Mouse (Mus musculus) T-helper 17 cell (primary cell): ENCODE results near the gene Aldh1a1.
"Not testable (repeated sequence)": the region's sequence is repeated elsewhere in the genome, so short reads cannot be mapped to it uniquely, and the experiment has no call there.

Source experiments
- in situ Hi-C, 2 experiments: fragments of 300-600 bp; cut with MboI, MseI; formaldehyde crosslinking; loops; 1 replicate in 1 of 2; 2 replicates in 1 of 2; pipeline ENCODE4 v1.15.1; 2025; ENCODE audit warnings: high pct_unique_total_duplicates in 2 of 2

The Aldh1a1 gene

GRCm38 (mm10) chr19:20492491-20492890 is at the start of gene Aldh1a1:
Aldh1a1 (plus strand) TSS chr19:20492715.
- in situ Hi-C loops: no loop called here

- in situ Hi-C loops: no loop called here
Observed at GRCm38 (mm10) chr19:20447807-20448206, 44.7 kb upstream of the Aldh1a1 start.

DNA sequence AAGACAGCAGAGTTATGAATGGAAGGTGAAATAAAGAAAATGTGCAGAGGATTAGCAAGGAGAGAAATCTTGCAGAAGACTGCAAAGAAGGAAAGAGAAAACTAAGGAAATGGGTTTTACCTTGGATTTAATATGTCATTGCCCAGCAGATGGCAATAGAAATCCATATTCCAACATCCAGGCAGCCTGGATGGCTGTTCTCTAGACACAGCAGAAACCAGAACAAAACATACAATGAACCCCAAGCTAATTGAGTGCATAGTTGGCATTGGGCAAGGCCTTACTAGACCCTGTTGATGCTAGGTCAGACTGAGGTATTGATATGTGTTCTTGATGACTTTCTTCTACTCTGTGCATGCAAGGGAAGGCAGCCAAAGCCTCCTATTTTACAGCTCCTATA is 43.0 kb upstream of the Aldh1a1 start:
- in situ Hi-C loops: no loop called here

DNA sequence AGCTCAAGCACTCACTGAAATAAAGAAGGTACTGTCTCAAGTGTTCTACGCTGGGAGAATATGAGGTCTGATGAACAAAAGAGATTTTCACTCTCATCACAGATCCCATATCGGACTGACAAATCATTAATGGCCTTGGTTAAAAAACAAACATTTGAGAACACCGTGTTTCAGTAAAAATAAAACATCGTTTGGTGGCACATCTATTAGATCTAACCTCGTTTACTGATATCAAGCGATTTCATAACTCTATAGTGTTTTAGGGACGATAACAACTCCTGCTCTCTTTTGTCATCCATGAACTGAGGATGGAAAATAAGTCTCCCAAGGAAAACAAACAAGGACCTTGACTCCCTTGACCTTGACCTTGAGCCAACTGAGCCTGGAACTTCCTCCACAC is 41.5 kb upstream of the Aldh1a1 start:
- in situ Hi-C loops: no loop called here

GRCm38 (mm10) chr19:20484497-20484896 is 8.0 kb upstream of the Aldh1a1 start:
- in situ Hi-C loops: no loop called here

DNA sequence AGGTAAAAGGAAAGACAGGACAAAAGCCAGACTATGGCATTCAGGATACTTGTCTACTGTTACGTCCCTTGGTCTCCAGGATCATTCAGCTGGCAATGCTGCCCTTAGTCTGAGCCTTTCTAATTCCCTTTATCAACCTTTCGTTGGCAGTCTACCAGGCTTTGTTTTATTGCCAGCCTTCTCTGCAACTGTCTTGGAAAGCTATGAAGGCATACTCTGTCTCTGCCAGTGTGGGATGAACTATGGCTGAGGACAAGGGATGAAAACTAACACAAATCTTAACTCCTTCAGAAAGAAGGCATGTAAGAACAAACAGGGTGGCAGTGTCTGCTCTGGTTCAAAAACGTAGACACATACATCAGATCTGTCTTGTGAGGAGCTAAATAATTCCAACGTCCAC is 565 bp upstream of the Aldh1a1 start:
- in situ Hi-C loops: no loop called here

DNA sequence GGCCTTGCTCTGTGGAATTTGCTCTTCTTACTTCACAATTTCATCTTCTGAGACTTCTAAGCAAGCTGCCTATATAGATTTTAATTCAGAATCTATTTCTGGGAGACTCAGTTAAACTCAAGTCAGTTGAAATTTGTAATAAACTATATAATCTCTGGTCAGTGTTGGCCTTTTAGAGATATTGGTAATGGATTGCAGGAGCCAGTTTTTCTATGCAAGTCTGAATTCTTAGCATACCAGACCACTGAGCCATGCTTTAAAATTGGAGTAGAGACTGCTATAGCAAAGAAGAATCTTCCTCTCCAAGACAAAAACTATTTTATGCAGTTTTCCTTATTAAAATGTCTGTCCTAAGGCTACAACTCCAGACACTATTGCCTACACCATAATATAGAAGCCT is 4.0 kb downstream of the Aldh1a1 start:
- in situ Hi-C loops: no loop called here

DNA sequence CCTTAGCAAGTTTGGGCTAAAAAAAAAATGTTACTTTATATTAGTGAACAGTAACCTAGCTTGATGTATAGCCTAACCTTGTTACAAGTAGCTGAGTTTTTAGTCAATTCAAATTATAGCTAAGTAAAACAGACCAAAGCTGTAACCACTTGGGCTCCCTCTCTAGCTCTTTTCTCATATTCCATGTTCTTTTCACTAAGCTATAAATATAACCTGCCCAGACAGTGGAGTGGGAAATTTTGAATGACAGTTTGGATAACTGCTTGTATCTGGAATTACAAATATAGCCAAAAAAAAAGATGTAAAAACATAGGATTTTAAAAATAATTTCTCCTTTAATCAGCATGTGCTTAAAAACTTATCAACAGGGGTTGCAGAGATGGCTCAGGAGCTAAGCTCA is 12.8 kb downstream of the Aldh1a1 start:
- in situ Hi-C loops: no loop called here

- in situ Hi-C loops: no loop called here
Observed at GRCm38 (mm10) chr19:20506936-20507615, 14.6 kb downstream of the Aldh1a1 start.

DNA sequence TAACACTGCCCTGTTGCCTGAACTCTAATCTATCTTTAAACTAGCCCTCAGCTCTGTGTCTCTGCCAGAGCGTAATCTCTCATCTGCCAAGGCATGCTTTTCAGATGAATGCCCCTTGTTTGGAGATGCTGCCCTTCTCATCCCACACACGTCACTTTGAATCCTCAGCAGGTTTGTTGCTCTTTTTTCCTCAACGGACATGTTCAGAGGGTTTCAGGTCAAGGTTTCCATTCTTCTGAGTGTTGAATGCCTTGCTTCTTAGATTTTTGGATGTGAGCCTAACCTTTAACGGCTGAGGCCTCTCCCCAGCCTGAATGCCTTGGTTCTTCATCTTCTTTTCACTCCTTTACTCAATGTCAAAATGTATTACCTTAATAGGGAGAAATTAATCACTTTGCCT is 16.1 kb downstream of the Aldh1a1 start:
- in situ Hi-C loops: no loop called here

- in situ Hi-C loops: no loop called here
Observed at GRCm38 (mm10) chr19:20511971-20512370, 19.5 kb downstream of the Aldh1a1 start.

DNA sequence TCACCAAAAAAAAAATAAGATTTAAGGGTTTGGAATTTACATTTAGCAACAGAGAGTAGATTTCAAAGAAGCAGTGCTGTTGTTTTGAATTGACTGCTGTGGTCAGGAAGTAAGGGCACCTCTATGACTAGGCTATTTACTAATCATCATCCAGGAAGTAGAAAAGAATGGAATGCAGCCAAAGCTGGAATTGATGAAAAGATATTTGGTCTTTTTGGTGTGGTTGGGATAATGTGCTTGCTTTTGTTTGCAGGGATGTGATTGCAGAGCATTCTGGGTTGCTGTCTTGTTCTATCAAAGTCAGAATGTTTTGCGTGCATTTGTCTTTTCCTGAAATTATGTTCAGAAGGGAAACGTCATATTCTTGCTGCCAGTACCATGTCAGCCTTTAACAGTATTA is 20.7 kb downstream of the Aldh1a1 start:
- in situ Hi-C loops: no loop called here

GRCm38 (mm10) chr19:20513688-20514361 is 21.3 kb downstream of the Aldh1a1 start:
- in situ Hi-C loops: no loop called here

DNA sequence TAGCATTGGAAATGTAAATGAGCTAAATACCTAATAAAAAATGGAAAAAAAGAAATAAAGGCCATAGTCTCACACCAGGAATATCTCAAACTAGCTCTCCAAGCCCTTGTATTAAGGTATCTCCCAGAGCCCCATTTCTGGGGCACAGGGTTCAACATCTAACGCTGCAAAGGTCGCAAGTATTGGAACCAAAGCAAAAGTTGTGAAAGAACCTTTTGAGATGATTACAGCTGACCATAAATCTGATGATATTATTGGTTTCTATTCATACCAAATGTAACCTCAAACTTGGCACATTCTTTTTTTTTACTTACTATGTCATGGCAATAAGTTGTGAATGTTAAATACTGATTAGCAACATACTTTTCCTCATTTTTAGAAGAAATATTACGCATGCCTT is 24.0 kb downstream of the Aldh1a1 start:
- in situ Hi-C loops: no loop called here

GRCm38 (mm10) chr19:20529156-20529555 is 36.6 kb downstream of the Aldh1a1 start:
- in situ Hi-C loops: not testable (repeated sequence)

DNA sequence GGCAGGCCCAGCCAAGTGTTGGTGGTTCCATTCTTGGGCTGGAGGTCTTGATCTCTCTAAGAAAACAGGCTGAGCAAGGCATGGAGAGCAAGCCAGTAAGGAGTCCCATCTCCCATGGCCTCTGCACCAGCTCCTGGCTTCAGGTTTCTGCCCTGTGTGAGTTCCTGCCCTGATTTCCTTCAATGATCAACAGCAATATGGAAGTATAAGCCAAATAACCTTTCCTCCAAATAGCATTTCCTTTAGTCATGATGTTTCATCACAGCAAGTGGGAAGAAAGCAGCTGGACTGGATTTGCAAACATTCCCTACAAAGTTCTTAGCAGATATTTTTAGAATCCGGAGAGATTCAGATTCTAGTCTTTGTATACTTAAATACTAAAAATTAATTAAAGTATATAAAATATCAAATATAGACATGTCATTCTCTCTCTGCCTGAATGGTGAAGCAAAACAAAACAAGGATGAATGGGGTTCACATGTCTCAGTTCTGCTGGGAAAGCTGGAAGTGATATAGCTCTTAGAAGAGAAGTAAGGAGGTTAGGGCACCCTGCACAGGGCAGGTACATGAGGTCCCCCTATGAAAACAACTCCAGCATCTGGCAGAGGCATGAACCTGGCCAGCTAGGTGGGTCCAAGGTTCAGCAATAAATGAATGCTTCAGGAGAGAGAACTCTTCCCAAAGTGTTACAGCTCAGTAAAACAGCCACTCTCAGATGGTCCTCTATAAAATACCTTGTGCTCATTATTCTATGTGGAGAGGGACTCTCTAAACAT is 37.6 kb downstream of the Aldh1a1 start:
- in situ Hi-C loops: no loop called here

DNA sequence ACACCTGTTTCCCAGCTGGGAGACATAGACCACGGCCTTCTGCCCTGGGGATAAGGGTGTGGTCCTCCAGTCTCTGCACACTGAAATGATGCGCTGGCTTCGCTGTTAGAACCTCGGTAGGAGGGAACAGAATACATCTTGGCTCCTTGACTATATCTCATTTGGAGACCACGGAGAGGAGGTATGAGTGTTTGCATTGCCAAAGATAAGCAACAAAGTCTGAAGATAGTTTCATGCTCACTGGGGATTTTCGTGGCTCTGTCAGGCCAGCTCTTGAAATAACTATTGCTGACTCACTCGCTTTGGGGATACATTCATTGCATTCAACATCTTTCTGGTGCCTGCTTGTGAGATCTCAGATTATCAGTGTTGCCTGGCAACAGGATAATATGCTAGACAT is 44.0 kb downstream of the Aldh1a1 start:
- in situ Hi-C loops: no loop called here

GRCm38 (mm10) chr19:20541044-20541443 is 48.5 kb downstream of the Aldh1a1 start:
- in situ Hi-C loops: no loop called here

GRCm38 (mm10) chr19:20541924-20542323 is 49.4 kb downstream of the Aldh1a1 start:
- in situ Hi-C loops: no loop called here

DNA sequence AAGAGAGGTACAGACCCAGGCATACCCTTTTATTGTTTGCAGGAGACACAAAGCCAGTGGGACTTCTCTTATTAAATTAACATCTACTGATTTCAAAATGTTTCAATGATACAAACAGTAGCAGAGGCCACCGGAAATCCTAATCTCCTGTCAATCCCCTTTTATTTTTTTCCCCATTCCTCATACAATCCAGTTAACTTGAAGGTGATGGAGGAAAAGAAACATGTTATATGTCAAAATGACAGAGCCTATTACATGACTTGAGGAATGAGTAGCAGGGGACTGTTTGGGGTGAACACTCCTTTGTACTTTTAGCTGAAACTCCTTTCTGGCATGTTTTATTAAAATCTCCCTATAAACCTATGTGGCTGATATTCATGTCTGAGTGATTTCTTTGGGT is 51.3 kb downstream of the Aldh1a1 start:
- in situ Hi-C loops: no loop called here

- in situ Hi-C loops: no loop called here
Observed at GRCm38 (mm10) chr19:20544941-20545340, 52.4 kb downstream of the Aldh1a1 start.

GRCm38 (mm10) chr19:20547025-20547424 is 54.5 kb downstream of the Aldh1a1 start:
- in situ Hi-C loops: no loop called here

DNA sequence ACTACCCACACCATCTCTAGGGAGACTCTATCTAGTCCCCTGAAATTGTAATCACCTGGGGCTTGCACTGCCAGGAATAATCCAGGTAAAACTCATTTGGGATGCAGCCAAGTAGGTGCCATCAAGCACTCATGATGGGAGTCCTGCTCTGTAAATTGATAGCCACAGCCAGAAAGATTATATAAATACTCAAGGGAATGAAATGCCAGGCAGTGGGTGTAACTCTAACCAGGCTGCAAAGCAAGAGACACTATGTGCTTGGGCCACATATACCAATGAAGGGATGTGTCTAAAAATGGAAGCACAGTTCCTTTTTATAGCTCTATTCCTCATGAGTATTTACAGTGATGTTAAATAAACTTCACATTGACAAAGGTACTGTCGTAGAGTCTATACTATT is 56.9 kb downstream of the Aldh1a1 start:
- in situ Hi-C loops: no loop called here
